Mouse (Mus musculus) embryonic facial prominence, embryonic 11.5 days (tissue): ENCODE results near the gene Baz1b. TPM values are rescaled to one million over a fixed set of nuclear protein-coding genes. Genes with fewer than 3 reads are reported as not detected.

Source experiments
- ATAC-seq: fragments of 200-750 bp; cut with Nextera tagmentation; replicated peaks from 2 replicates; pipeline ENCODE4 v1.8.0; 2017; ENCODE audit warnings: low read depth; ENCODE audit not compliant: insufficient number of reproducible peaks, low FRiP score, low TSS enrichment
- DNase-seq: peaks from one replicate; pipeline ENCODE4 v3.0.0-alpha.2; 2015; ENCODE audit warnings: low spot score
- H3K27ac ChIP-seq: fragments of 300-500 bp; sonication (generic); replicated peaks from 2 replicates; pipeline ENCODE4 v1.5.1; 2014; ENCODE audit warnings: mild to moderate bottlenecking, low read depth, low read length, control low read depth
- H3K27me3 ChIP-seq: fragments of 300-500 bp; sonication (generic); 2 replicates; pipeline ENCODE4 v1.6.1; 2014; ENCODE audit warnings: mild to moderate bottlenecking, low read length, moderate library complexity, mixed read lengths; ENCODE audit not compliant: control insufficient read depth, insufficient read depth
- H3K36me3 ChIP-seq: fragments of 300-500 bp; sonication (generic); replicated peaks from 2 replicates; pipeline ENCODE4 v1.6.1; 2014; ENCODE audit warnings: low read depth, mild to moderate bottlenecking, low read length, moderate library complexity, mixed read lengths; ENCODE audit not compliant: control insufficient read depth, insufficient read depth
- H3K4me1 ChIP-seq: fragments of 300-500 bp; sonication (generic); 2 replicates; pipeline ENCODE4 v1.6.1; 2014; ENCODE audit warnings: low read length, mixed read lengths; ENCODE audit not compliant: control insufficient read depth, insufficient read depth
- H3K4me2 ChIP-seq: fragments of 300-500 bp; sonication (generic); 2 replicates; pipeline ENCODE4 v1.6.1; 2014; ENCODE audit warnings: low read depth, mild to moderate bottlenecking, control low read depth, low read length, moderate library complexity
- H3K4me3 ChIP-seq: fragments of 300-500 bp; sonication (generic); 2 replicates; pipeline ENCODE4 v1.5.1; 2014; ENCODE audit warnings: low read depth, low read length, control low read depth
- H3K9ac ChIP-seq: fragments of 300-500 bp; sonication (generic); replicated peaks from 2 replicates; pipeline ENCODE4 v1.6.1; 2014; ENCODE audit warnings: mild to moderate bottlenecking, control low read depth, low read length
- H3K9me3 ChIP-seq: fragments of 300-500 bp; sonication (generic); replicated peaks from 2 replicates; pipeline ENCODE4 v1.6.1; 2016; ENCODE audit warnings: mild to moderate bottlenecking, low read length, inconsistent platforms, mixed read lengths; ENCODE audit not compliant: control insufficient read depth
- WGBS: fragments of 180-500 bp; shearing (Covaris S2); extraction: QIAGEN DNeasy Blood & Tissue Kit; methylation state at CpG from one replicate; pipeline ENCODE4 v1.1.7; 2014; 5-methylcytosine and 5-hydroxymethylcytosine counted together
- polyA plus RNA-seq: library from polyadenylated mRNA; unstranded; fragments of >200 nt; fragmentation: Nextera tagmentation; extraction: Ambion mirVana; gene quantifications from 2 replicates; pipeline ENCODE4 v1.2.1, GENCODE M21; 2014

The Baz1b gene
- polyA plus RNA-seq, 1 experiment from 2014 or later = 65.6 TPM

GRCm38 (mm10) chr5:135181776-135182175, 5.3 kb upstream of the Baz1b start:
- no peaks in the 10 kb centered on the region for H3K9me3 ChIP-seq
- peaks cover 13% of the 10 kb centered on the region for H3K36me3 ChIP-seq
- no peak overlapping the region for H3K4me2 ChIP-seq
- H3K27me3 ChIP-seq = no peaks in the 10 kb centered on the region
- ATAC-seq (no peak), DNase-seq (no peak)
- H3K9ac ChIP-seq = no peak overlapping the region
- WGBS = 77% methylated on average over 6 of the region's 6 CpGs
- H3K27ac ChIP-seq = no peak overlapping the region
- H3K4me3 ChIP-seq = no peak overlapping the region
- no peaks in the 10 kb centered on the region for H3K4me1 ChIP-seq

DNA sequence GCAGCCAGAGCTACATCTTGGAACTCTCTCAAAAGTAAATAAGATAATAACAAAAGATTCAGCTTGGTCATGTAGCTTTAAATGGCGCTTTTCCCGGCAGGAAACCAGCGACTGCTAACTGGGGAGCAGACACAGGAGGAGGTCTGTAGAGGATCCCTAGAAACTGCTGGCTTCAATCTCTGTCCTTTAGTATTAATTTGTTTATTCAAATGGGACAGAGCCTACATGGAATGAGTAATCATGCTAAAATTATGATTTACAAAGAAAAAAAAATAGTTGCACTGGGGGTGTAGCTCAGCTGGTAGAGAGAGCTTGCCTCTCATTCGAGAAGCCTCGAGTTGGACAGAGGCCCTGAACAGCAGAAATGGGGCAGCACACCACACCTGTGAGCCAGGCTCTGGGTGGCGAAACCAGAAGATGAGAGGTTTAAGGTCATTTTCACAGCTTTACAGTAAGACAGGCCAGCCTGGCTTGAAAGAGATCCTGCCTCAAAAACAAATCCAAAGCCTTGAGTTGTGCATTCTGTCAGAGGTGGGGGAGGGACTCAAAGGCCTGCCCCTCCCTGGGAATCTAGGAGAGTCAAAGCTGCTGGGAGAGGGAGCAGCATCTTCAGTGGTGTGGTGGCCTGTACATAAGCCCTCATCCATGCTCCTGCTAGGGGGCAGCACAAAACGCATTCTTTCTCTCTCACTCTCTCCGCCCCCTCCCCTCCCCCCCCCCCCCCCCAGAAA, 3.8 kb upstream of the Baz1b start:
- 62% methylated on average over 8 of the region's 8 CpGs for WGBS
- Histone ChIP-seq H3K9ac (no peak overlapping the region), H3K4me1 (no peaks in the 10 kb centered on the region), H3K4me2 (no peak overlapping the region), H3K36me3 (peaks cover 11% of the 10 kb centered on the region), H3K27me3 (no peaks in the 10 kb centered on the region), H3K27ac (no peak overlapping the region), H3K4me3 (no peak overlapping the region), H3K9me3 (no peaks in the 10 kb centered on the region)
- ATAC-seq (no peak), DNase-seq (no peak)

GRCm38 (mm10) chr5:135185016-135185415, 2.0 kb upstream of the Baz1b start:
- DNase-seq (no peak), ATAC-seq (no peak)
- Histone ChIP-seq H3K27me3 (no peaks in the 10 kb centered on the region), H3K9me3 (no peaks in the 10 kb centered on the region), H3K9ac (no peak overlapping the region), H3K36me3 (peaks cover 12% of the 10 kb centered on the region), H3K4me1 (no peaks in the 10 kb centered on the region), H3K4me2 (no peak overlapping the region), H3K27ac (no peak overlapping the region), H3K4me3 (no peak overlapping the region)
- 99% methylated on average over 3 of the region's 3 CpGs for WGBS

GRCm38 (mm10) chr5:135185596-135185995, 1.5 kb upstream of the Baz1b start:
- peaks cover 6% of the 10 kb centered on the region for H3K36me3 ChIP-seq
- no peaks in the 10 kb centered on the region for H3K27me3 ChIP-seq
- no peak overlapping the region for H3K4me2 ChIP-seq
- no peaks in the 10 kb centered on the region for H3K4me1 ChIP-seq
- no peaks in the 10 kb centered on the region for H3K9me3 ChIP-seq
- no peak overlapping the region for H3K27ac ChIP-seq
- DNase-seq (peak; percentile 34), ATAC-seq (no peak)
- no peak overlapping the region for H3K4me3 ChIP-seq
- H3K9ac ChIP-seq = no peak overlapping the region
- 28% methylated on average over 3 of the region's 3 CpGs for WGBS

GRCm38 (mm10) chr5:135186231-135186620, 838 bp upstream of the Baz1b start:
- Histone ChIP-seq H3K27me3 (no peaks in the 10 kb centered on the region), H3K4me3 (peak overlapping the region; percentile 100), H3K4me2 (peak overlapping the region; percentile 29), H3K27ac (peak overlapping the region; percentile 99), H3K4me1 (no peaks in the 10 kb centered on the region), H3K9ac (peak overlapping the region; percentile 100), H3K9me3 (no peaks in the 10 kb centered on the region), H3K36me3 (peaks cover 3% of the 10 kb centered on the region)
- DNase-seq = no peak
- 25% methylated on average over 10 of the region's 10 CpGs for WGBS
- ATAC-seq = no peak

DNA sequence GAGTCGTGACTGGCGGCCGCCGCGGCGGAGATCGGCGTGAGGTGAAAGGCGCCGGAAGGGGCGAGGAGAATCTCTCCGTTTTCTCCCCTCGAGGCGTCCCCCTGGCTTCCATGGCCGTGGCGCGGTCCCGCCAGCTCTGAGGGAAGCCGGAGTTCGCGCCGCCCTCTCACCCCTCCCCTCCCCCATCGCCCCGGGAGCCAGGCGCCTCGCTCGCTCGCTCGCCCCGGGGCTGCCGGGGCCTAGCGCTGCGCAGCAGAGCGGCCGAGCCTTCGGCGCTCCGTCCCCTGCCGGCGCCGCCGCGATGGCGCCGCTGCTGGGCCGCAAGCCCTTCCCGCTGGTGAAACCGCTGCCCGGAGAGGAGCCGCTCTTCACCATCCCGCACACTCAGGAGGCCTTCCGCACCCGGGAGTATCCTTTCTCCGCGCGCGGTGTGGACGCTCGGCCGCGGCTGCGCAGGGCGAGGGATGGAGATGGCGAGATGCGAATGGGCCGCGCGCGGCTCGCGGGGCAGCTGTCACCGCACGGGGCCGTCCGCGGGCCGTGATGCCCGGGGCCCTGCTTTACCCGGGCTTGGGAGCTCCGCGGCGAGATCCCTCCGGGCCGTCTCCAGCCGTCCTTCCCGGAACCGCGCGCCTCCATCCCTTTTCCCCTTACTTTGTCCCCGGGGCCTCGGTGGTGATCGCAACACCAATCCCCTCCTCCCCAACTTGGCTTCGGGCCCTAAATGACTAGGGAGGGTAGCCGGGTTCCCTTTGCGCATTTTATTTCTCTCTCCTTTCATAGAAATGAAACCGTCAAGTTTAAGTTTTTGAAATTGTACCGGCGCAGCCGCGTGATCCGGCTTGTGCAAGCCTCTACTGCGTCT, 517 bp downstream of the Baz1b start:
- H3K9me3 ChIP-seq = no peaks in the 10 kb centered on the region
- peaks cover 3% of the 10 kb centered on the region; the same call in 1 of the 2 replicates for H3K36me3 ChIP-seq
- peak overlapping the region; percentile 58 for H3K4me2 ChIP-seq
- H3K4me1 ChIP-seq = no peaks in the 10 kb centered on the region
- DNase-seq = peak; percentile 26
- H3K27me3 ChIP-seq = no peaks in the 10 kb centered on the region
- peak overlapping the region; percentile 99 for H3K27ac ChIP-seq
- ATAC-seq = peak; percentile 65
- under 1% methylated on average over 80 of the region's 102 CpGs for WGBS
- peak overlapping the region; percentile 100 for H3K4me3 ChIP-seq
- H3K9ac ChIP-seq = peak overlapping the region; percentile 100

DNA sequence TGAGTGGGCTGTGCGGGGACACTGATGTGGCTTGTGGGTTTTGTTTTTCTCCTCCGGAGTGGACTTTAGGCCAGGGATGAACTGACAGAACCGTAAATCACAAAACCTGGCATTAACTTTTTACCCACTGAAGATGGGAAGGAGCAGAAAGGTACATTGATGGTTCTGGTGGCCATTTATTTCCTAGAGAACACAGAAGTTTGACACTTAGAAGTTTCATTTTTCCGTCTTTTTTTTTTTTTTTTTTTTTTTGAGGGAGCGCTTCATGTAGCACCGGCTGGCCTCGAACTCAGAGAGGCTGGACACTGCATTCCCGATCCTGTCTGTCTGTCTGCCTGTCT, 1.1 kb downstream of the Baz1b start:
- peak overlapping the region; percentile 99; the same call in 1 of the 2 replicates for H3K27ac ChIP-seq
- H3K36me3 ChIP-seq = peaks cover 3% of the 10 kb centered on the region; the same call in 1 of the 2 replicates

More for the DNA sequence above, 1.1 kb downstream of the Baz1b start:
- Histone ChIP-seq H3K27me3 (no peaks in the 10 kb centered on the region), H3K9me3 (no peaks in the 10 kb centered on the region), H3K4me1 (no peaks in the 10 kb centered on the region), H3K4me3 (peak overlapping the region; percentile 100), H3K9ac (peak overlapping the region; percentile 100), H3K4me2 (peak overlapping the region; percentile 58)
- ATAC-seq (no peak), DNase-seq (no peak)
- WGBS = 3% methylated on average over 8 of the region's 8 CpGs
